Mouse (Mus musculus) Patski (cell line): ENCODE results near the gene Popdc3. TPM values are rescaled to one million over a fixed set of nuclear protein-coding genes. Genes with fewer than 3 reads are reported as not detected.
A peak's percentile ranks its signal among the peaks of the same experiment; 100 is the strongest.
"Not testable (repeated sequence)": the region's sequence is repeated elsewhere in the genome, so short reads cannot be mapped to it uniquely, and the experiment has no call there.

Source experiments
- ATAC-seq: fragments of 100-300 bp; one replicate; pipeline ENCODE4 v1.8.0; 2021
- CTCF ChIA-PET: fragments of 350-600 bp; sonication (Branson Sonifier 250); formaldehyde crosslinking; loops from one replicate; lab custom pipeline; 2022; ENCODE audit warnings: inconsistent platforms; lab: Charles Lee
- POLR2A ChIA-PET: fragments of 350-600 bp; sonication (Branson Sonifier 250); formaldehyde crosslinking; loops from one replicate; lab custom pipeline; 2022; ENCODE audit warnings: antibody characterized with exemption, inconsistent platforms; lab: Charles Lee
- DNase-seq: peaks from one replicate; pipeline ENCODE4 v3.0.0-alpha.2; 2011; ENCODE audit warnings: low read depth, low spot score
- H3K27me3 ChIP-seq: fragments of 371-371 bp; one replicate; pipeline ENCODE4 v1.5.1; 2021
- CTCF ChIP-seq: fragments of 100-300 bp; IDR thresholded peaks from one replicate; pipeline ENCODE4 v1.5.1; 2021
- in situ Hi-C: fragments of 300-500 bp; cut with MboI; formaldehyde crosslinking; loops from 3 replicates; pipeline ENCODE4 v1.11.1; 2018; ENCODE audit warnings: low pct_unique_long_range_greater_than_20kb, mixed read lengths
- polyA plus RNA-seq: library from polyadenylated mRNA; unstranded; gene quantifications from one replicate; pipeline ENCODE4 v1.2.3, GENCODE M21; 2021

Popdc3 gene
- polyA plus RNA-seq, 1 experiment from 2014 or later = 9.9 TPM

- POLR2A ChIA-PET = interaction anchor here (1.6 kb wide), 1 partner anchor 68 kb away, joined by 4 read pairs; no protein-coding TSS in a partner anchor
- no peak for TF ChIP-seq CTCF
Observed at GRCm38 (mm10) chr10:45262126-45262525, 84.2 kb downstream of the Popdc3 start.

GRCm38 (mm10) chr10:45276499-45276898 is 98.6 kb downstream of the Popdc3 start:
- ATAC-seq (no peak), DNase-seq (no peak)
- ChIA-PET POLR2A (interaction anchor here (0.6 kb wide), 1 partner anchor 67 kb away, joined by 3 read pairs; no protein-coding TSS in a partner anchor), CTCF (interaction anchor here (1.0 kb wide), 1 partner anchor 12 kb away, joined by 4 read pairs; no protein-coding TSS in a partner anchor)
- no peak for TF ChIP-seq CTCF
- in situ Hi-C loops = no loop called here
- H3K27me3 ChIP-seq = no peaks in the 10 kb centered on the region

More at GRCm38 (mm10) chr10:45262126-45262525, 84.2 kb downstream of the Popdc3 start:
- ATAC-seq = peak; percentile 86
- DNase-seq = peak; percentile 89
- CTCF ChIA-PET = interaction anchor here (0.9 to 1.2 kb wide), 6 partner anchors 30 to 158 kb away, joined by 3 to 4 read pairs (median 3); no protein-coding TSS in a partner anchor
- no peaks in the 10 kb centered on the region for H3K27me3 ChIP-seq
- in situ Hi-C loops = no loop called here

- ChIA-PET POLR2A (interaction anchor here (0.5 kb wide), 1 partner anchor 39 kb away, joined by 5 read pairs; no protein-coding TSS in a partner anchor), CTCF (no interaction called here)
- ATAC-seq (peak; percentile 73), DNase-seq (no peak)
- TF ChIP-seq CTCF = no peak
- no peaks in the 10 kb centered on the region for H3K27me3 ChIP-seq
- in situ Hi-C loops = no loop called here
Observed at GRCm38 (mm10) chr10:45276995-45277394, 99.1 kb downstream of the Popdc3 start.

GRCm38 (mm10) chr10:45285651-45286050 is 107.8 kb downstream of the Popdc3 start:
- ChIA-PET CTCF (interaction anchor here (0.6 kb wide), 1 partner anchor 23 kb away, joined by 3 read pairs; no protein-coding TSS in a partner anchor), POLR2A (no interaction called here)
- DNase-seq (no peak), ATAC-seq (no peak)
- TF ChIP-seq CTCF = no peak
- H3K27me3 ChIP-seq = peaks cover 15% of the 10 kb centered on the region
- in situ Hi-C loops = no loop called here

- in situ Hi-C loops = no loop called here
- ATAC-seq (no peak), DNase-seq (no peak)
- peaks cover 15% of the 10 kb centered on the region for H3K27me3 ChIP-seq
- ChIA-PET POLR2A (interaction anchor here (0.7 kb wide), 1 partner anchor 165 kb away, joined by 3 read pairs; no protein-coding TSS in a partner anchor), CTCF (interaction anchor here (1.5 kb wide), 1 partner anchor 84 kb away, joined by 3 read pairs; no protein-coding TSS in a partner anchor)
- no peak for TF ChIP-seq CTCF
Observed at GRCm38 (mm10) chr10:45288351-45288750, 110.5 kb downstream of the Popdc3 start.

- ATAC-seq = peak; percentile 67
- H3K27me3 ChIP-seq = peaks cover 15% of the 10 kb centered on the region
- ChIA-PET POLR2A (interaction anchor here (0.7 kb wide), 1 partner anchor 167 kb away, joined by 3 read pairs; no protein-coding TSS in a partner anchor), CTCF (no interaction called here)
- in situ Hi-C loops = no loop called here
- TF ChIP-seq CTCF = no peak
- DNase-seq = no peak
Observed at GRCm38 (mm10) chr10:45289218-45290105, 111.6 kb downstream of the Popdc3 start.

GRCm38 (mm10) chr10:45290618-45291017 is 112.7 kb downstream of the Popdc3 start:
- TF ChIP-seq CTCF = no peak
- H3K27me3 ChIP-seq = peaks cover 15% of the 10 kb centered on the region
- in situ Hi-C loops = no loop called here
- ATAC-seq = no peak
- DNase-seq = no peak
- POLR2A ChIA-PET = no interaction called here
- CTCF ChIA-PET = interaction anchor here (0.7 kb wide), 1 partner anchor 229 kb away, joined by 3 read pairs; no protein-coding TSS in a partner anchor

GRCm38 (mm10) chr10:45292159-45292558 is 114.3 kb downstream of the Popdc3 start:
- POLR2A ChIA-PET, CTCF ChIA-PET, DNase-seq, in situ Hi-C loops: not testable (repeated sequence)
- H3K27me3 ChIP-seq = peaks cover 15% of the 10 kb centered on the region
- peak; percentile 23 for ATAC-seq

GRCm38 (mm10) chr10:45295093-45295492 is 117.2 kb downstream of the Popdc3 start:
- no peak for TF ChIP-seq CTCF
- POLR2A ChIA-PET = no interaction called here
- DNase-seq (no peak), ATAC-seq (no peak)
- in situ Hi-C loops = no loop called here
- peaks cover 4% of the 10 kb centered on the region for H3K27me3 ChIP-seq
- CTCF ChIA-PET = no interaction called here

- DNase-seq = no peak
- ChIA-PET CTCF (no interaction called here), POLR2A (no interaction called here)
- TF ChIP-seq CTCF = no peak
- in situ Hi-C loops = no loop called here
- H3K27me3 ChIP-seq = no peaks in the 10 kb centered on the region
- no peak for ATAC-seq
Observed at GRCm38 (mm10) chr10:45298503-45298902, 120.6 kb downstream of the Popdc3 start.
